Mouse (Mus musculus): ENCODE measurements around the gene Arhgef12. TPM values are rescaled to one million over a fixed set of nuclear protein-coding genes. Genes with fewer than 3 reads are reported as not detected.

Gene Arhgef12
- polyA plus RNA-seq (2014; fragmentation: Illumina TruSeq; extraction: RNeasy Lipid Tissue Mini Kit (QIAGEN cat#74804)), result 81.1 TPM

DNA sequence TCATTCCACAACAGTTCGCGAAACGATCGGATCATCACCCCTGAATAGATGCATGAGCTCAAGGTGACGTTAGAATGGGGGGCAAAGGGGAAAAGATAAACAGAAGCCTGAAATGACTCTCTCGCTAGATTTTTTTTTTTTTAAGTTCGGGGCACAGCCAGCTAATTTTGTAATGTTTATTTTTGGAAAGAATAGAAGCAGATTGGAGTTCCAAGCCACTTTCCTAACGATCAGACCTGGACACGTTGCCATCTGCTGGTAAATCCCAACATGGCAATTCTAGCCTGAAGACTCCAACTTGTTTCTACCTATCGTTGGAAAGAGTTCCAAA is at the start of gene Arhgef12:
Arhgef12 (minus strand) TSS at position 53 of the 331 bp plus-strand sequence.

DNA sequence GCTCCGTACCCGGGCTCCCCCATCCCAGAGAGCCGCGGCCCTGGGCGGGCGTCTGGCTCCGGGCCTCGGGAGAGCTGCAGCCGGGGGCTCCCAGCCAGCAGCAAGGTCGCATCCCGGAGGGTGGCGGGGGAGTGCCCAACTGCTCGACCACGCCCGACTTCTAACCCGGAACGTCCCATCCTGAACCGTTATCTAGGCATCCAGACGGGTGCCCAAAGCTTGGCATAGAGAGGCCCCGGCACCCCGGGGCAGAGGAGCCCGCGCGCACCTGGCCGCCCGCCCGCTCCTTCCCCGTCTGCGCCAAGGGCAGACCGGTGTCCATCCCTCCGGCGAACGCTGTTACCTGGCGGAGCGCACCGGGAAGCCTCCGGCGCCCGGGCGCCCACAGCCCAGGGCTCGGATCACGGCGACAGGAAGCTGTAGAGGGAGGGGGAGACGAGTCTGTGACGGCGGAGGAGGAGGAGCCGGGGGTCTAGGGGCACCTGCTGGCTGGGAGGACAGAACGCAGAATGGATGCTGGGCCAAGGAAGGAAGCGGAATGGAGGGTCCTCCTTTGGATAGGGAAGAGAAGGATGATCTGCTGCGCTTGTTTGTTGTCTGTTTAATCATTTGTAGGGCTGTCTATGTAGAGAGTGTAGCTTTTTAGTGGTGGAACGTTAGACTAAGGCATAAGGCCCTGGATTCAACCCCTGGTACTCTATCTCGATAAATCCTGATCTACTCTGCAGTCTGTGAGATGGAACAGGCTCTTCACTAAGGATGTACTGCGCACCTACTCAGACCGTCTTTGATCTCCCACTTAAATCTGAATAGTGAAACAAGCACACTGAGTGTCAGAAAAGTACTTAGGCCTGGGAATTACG is 9.3 kb upstream of the Arhgef12 start, which contains the start of gene Tmem136:
Tmem136 (minus strand) TSS at position 437 of the 863 bp plus-strand sequence.

DNA sequence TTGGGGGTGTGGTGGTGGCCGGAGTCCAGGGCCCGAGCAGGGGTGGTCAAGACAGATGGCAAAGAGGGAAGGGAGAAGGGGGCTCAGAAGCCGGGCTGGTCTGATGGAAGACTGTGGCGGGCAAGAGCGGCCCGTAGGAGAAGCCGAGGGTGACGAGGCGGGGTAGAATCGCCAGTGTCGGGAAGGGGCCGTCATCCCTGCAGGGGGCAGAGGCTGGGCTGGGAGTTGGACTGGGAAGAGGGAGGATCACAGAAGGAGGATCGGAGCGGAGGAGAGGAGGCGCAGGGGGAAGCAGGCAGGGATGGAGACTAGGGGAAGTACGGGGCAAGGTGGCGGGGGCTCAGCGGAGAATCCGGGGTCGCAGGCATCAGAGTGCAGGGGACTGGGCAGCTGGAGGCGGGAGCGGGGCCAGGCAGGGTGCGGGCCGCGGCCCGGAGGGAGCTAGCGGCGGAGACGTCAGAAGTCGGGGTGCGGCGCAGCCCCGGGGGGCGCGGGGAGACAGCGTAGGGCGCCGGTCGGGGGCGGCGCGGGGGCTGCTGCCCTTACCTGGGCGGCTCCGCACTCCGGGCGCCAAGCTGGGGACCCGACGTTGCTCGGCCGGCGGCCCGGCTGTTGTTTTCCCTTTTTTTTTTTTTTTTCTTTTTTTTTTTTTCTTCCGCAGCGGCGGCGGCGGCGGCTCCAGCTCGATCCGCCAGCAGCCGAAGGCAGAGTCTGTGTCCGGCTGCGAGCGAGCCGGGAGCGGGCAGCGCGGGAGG is 163.1 kb downstream of the Arhgef12 start, which contains the start of gene Grik4:
Grik4 (minus strand) TSS at position 713 of the 755 bp plus-strand sequence.

Other genes with a start within 250 kb of the Arhgef12 start
- 0.06 TPM for gene Grik4, start 162.7 kb downstream of the Arhgef12 start, polyA plus RNA-seq (2014; fragmentation: Illumina TruSeq; extraction: RNeasy Lipid Tissue Mini Kit (QIAGEN cat#74804))
- gene Tmem136, start 9.3 kb upstream of the Arhgef12 start, polyA plus RNA-seq (2014; fragmentation: Illumina TruSeq; extraction: RNeasy Lipid Tissue Mini Kit (QIAGEN cat#74804)), result 12.2 TPM
- 0.57 TPM for gene Pou2f3, start 103.1 kb upstream of the Arhgef12 start, polyA plus RNA-seq (2014; fragmentation: Illumina TruSeq; extraction: RNeasy Lipid Tissue Mini Kit (QIAGEN cat#74804))
- 1.5 TPM for gene Oaf, start 132.7 kb upstream of the Arhgef12 start, polyA plus RNA-seq (2014; fragmentation: Illumina TruSeq; extraction: RNeasy Lipid Tissue Mini Kit (QIAGEN cat#74804))
- gene Trim29, start 203.6 kb upstream of the Arhgef12 start, polyA plus RNA-seq (2014; fragmentation: Illumina TruSeq; extraction: RNeasy Lipid Tissue Mini Kit (QIAGEN cat#74804)), result not detected

All from ovary, adult 10 weeks (tissue).